Mouse (Mus musculus): ENCODE data around the gene Tespa1. TPM values are rescaled to one million over a fixed set of nuclear protein-coding genes. Genes with fewer than 3 reads are reported as not detected.
A peak's percentile ranks its signal among the peaks of the same experiment; 100 is the strongest.
"Not testable (repeated sequence)": the region's sequence is repeated elsewhere in the genome, so short reads cannot be mapped to it uniquely, and the experiment has no call there.

Tespa1 gene
- 1 to 10 TPM in 1 of 2 experiments, under 1 TPM in 1; 0.96 to 2.2 TPM for total RNA-seq (2021)
- long read RNA-seq, experiment 1: 0 reads
- long read RNA-seq, experiment 2, partial matches to known transcripts: 0 of 2 reads
- long read RNA-seq, experiment 2, other reads (novel, unspliced or antisense): 0 of 2 reads

GRCm38 (mm10) chr10:130322637-130323036, at the start of gene Tespa1:
Gene Tespa1 (plus strand): TSS chr10:130322870.
- TF ChIP-seq CTCF (IDR thresholded peaks at IDR 0.05): no peak
- no peak for DNase-seq (ENCODE audit: extremely low spot score in 1 of 2, low spot score in 2 of 2)
- intact Hi-C loops (cut with DNase I): no loop called here

GRCm38 (mm10) chr10:130275759-130276158, 46.9 kb upstream of the Tespa1 start:
- intact Hi-C loops (cut with DNase I): no loop called here
- DNase-seq (ENCODE audit: extremely low spot score in 1 of 2, low spot score in 2 of 2): no peak
- H3K27ac ChIP-seq: no peak overlapping the region
- TF ChIP-seq CTCF (IDR thresholded peaks at IDR 0.05): no peak
- H3K4me3 ChIP-seq: no peak overlapping the region

More at GRCm38 (mm10) chr10:130322637-130323036, at the start of gene Tespa1:
- no peak within 1 kb of the TSS for H3K4me3 ChIP-seq
- no peak within 1 kb of the TSS for H3K27ac ChIP-seq

GRCm38 (mm10) chr10:130276496-130276895, 46.2 kb upstream of the Tespa1 start:
- TF ChIP-seq CTCF (IDR thresholded peaks at IDR 0.05): no peak
- no peak overlapping the region for H3K27ac ChIP-seq
- no peak for DNase-seq (ENCODE audit: extremely low spot score in 1 of 2, low spot score in 2 of 2)
- intact Hi-C loops (cut with DNase I): no loop called here
- H3K4me3 ChIP-seq: no peak overlapping the region

GRCm38 (mm10) chr10:130280066-130280465, 42.6 kb upstream of the Tespa1 start, which contains the start of gene Neurod4:
Gene Neurod4 (minus strand): TSS chr10:130280240.
- no peak within 1 kb of the TSS for H3K4me3 ChIP-seq

GRCm38 (mm10) chr10:130281982-130282449, 40.7 kb upstream of the Tespa1 start:
- DNase-seq (ENCODE audit: extremely low spot score in 1 of 2, low spot score in 2 of 2): no peak
- intact Hi-C loops (cut with DNase I): no loop called here
- H3K27ac ChIP-seq: no peak overlapping the region
- no peak overlapping the region for H3K4me3 ChIP-seq
- no peak for TF ChIP-seq CTCF (IDR thresholded peaks at IDR 0.05)

More at GRCm38 (mm10) chr10:130280066-130280465, 42.6 kb upstream of the Tespa1 start, which contains the start of gene Neurod4:
- intact Hi-C loops (cut with DNase I): no loop called here
- no peak within 1 kb of the TSS for H3K27ac ChIP-seq
- TF ChIP-seq CTCF (IDR thresholded peaks at IDR 0.05): no peak
- no peak for DNase-seq (ENCODE audit: extremely low spot score in 1 of 2, low spot score in 2 of 2)

GRCm38 (mm10) chr10:130287201-130287600, 35.5 kb upstream of the Tespa1 start:
- Histone ChIP-seq H3K4me3 (no peak overlapping the region), H3K27ac (peak overlapping the region; percentile 51; the same call in 1 of the 2 replicates)
- DNase-seq (ENCODE audit: extremely low spot score in 1 of 2, low spot score in 2 of 2): peak in 1 of 2 experiments; percentile 7
- intact Hi-C loops (cut with DNase I): no loop called here
- no peak for TF ChIP-seq CTCF (IDR thresholded peaks at IDR 0.05)

GRCm38 (mm10) chr10:130288007-130288406, 34.7 kb upstream of the Tespa1 start:
- 0 out of 2 replicates have a peak overlapping the region, but pooled peaks have one; percentile 51 for H3K27ac ChIP-seq
- intact Hi-C loops (cut with DNase I): no loop called here
- no peak for DNase-seq (ENCODE audit: extremely low spot score in 1 of 2, low spot score in 2 of 2)
- no peak for TF ChIP-seq CTCF (IDR thresholded peaks at IDR 0.05)
- no peak overlapping the region for H3K4me3 ChIP-seq

GRCm38 (mm10) chr10:130293741-130294408, 28.8 kb upstream of the Tespa1 start:
- Histone ChIP-seq H3K27ac (no peak overlapping the region), H3K4me3 (no peak overlapping the region)
- intact Hi-C loops (cut with DNase I): no loop called here
- no peak for DNase-seq (ENCODE audit: extremely low spot score in 1 of 2, low spot score in 2 of 2)
- no peak for TF ChIP-seq CTCF (IDR thresholded peaks at IDR 0.05)

- peak in 1 of 2 experiments; percentile 33 for DNase-seq (ENCODE audit: extremely low spot score in 1 of 2, low spot score in 2 of 2)
These were observed 23.9 kb upstream of the Tespa1 start for GRCm38 (mm10) chr10:130298748-130299147.

GRCm38 (mm10) chr10:130304138-130304537, 18.5 kb upstream of the Tespa1 start:
- H3K4me3 ChIP-seq; DNase-seq (ENCODE audit: extremely low spot score in 1 of 2, low spot score in 2 of 2); H3K27ac ChIP-seq; intact Hi-C loops (cut with DNase I): not testable (repeated sequence)

More at GRCm38 (mm10) chr10:130298748-130299147, 23.9 kb upstream of the Tespa1 start:
- H3K27ac ChIP-seq, H3K4me3 ChIP-seq: not testable (repeated sequence)
- peak; percentile 66 for TF ChIP-seq CTCF (IDR thresholded peaks at IDR 0.05)
- intact Hi-C loops (cut with DNase I): loop anchor here (1.0 kb wide), 1 partner anchor 70 kb away; no protein-coding TSS in a partner anchor

- H3K4me3 ChIP-seq: no peak overlapping the region
- intact Hi-C loops (cut with DNase I): no loop called here
- no peak for TF ChIP-seq CTCF (IDR thresholded peaks at IDR 0.05)
These were observed 11.0 kb upstream of the Tespa1 start for GRCm38 (mm10) chr10:130311534-130312227.

GRCm38 (mm10) chr10:130313531-130313930, 9.1 kb upstream of the Tespa1 start:
- TF ChIP-seq CTCF (IDR thresholded peaks at IDR 0.05): peak; percentile 29
- DNase-seq (ENCODE audit: extremely low spot score in 1 of 2, low spot score in 2 of 2): no peak
- intact Hi-C loops (cut with DNase I): no loop called here
- Histone ChIP-seq H3K27ac (no peak overlapping the region), H3K4me3 (no peak overlapping the region)

More at GRCm38 (mm10) chr10:130311534-130312227, 11.0 kb upstream of the Tespa1 start:
- no peak for DNase-seq (ENCODE audit: extremely low spot score in 1 of 2, low spot score in 2 of 2)
- no peak overlapping the region for H3K27ac ChIP-seq
